Mouse (Mus musculus): ENCODE data around the gene Plcd3. TPM values are rescaled to one million over a fixed set of nuclear protein-coding genes. Genes with fewer than 3 reads are reported as not detected.

Gene Plcd3
- total and polyA plus RNA-seq, 3 experiments, result 7.1 to 24.3 (median 11.3) TPM

- Histone ChIP-seq H3K4me2 (ENCODE audit: insufficient read depth, low read depth, poor library complexity, severe bottlenecking) (no peak overlapping the region), H3K9ac (ENCODE audit: insufficient read depth, low read depth) (no peak overlapping the region), H3K4me3 (replicated peaks in 1 of 3; ENCODE audit: low read depth in 2 of 3, low read length in 2 of 3, poor library complexity in 1 of 3) (no peak overlapping the region), H3K79me2 (replicated peaks; ENCODE audit: control insufficient read depth, extremely low read depth, insufficient read depth, poor library complexity, severe bottlenecking) (peaks cover 27% of the 10 kb centered on the region), H3K4me1 (ENCODE audit: control insufficient read depth in 1 of 2, insufficient read depth in 2 of 2) (peaks cover 6 to 42% of the 10 kb centered on the region in 2 experiments), H3K36me3 (replicated peaks in 1 of 2; ENCODE audit: control insufficient read depth in 1 of 2, insufficient read depth in 1 of 2, low read length in 1 of 2) (peaks cover 37 to 52% of the 10 kb centered on the region in 2 experiments), H3K27me3 (replicated peaks) (no peaks in the 10 kb centered on the region), H3K9me3 (replicated peaks; ENCODE audit: low read length) (no peaks in the 10 kb centered on the region), H3K27ac (ENCODE audit: insufficient read depth, low read depth) (no peak overlapping the region)
- TF ChIP-seq POLR2AphosphoS2 (IDR thresholded peaks at IDR 0.05; ENCODE audit: low read depth, low read length), result no peak
- DNase-seq (ENCODE audit: extremely low read depth), result no peak
- dilution Hi-C loops (cut with MboI; ENCODE audit: extremely low pct_ligation_motif_present, extremely low pct_unique_long_range_greater_than_20kb, low sequenced_read_pairs), result no loop called here
- in situ Hi-C loops (cut with MboI; ENCODE audit: low pct_ligation_motif_present, low pct_unique_long_range_greater_than_20kb, low sequenced_read_pairs), result no loop called here
These were observed 34.6 kb upstream of the Plcd3 start for GRCm38 (mm10) chr11:103136039-103136577.

GRCm38 (mm10) chr11:103134221-103134620, 32.8 kb upstream of the Plcd3 start:
- DNase-seq (ENCODE audit: extremely low read depth), result peak; percentile 51
- peaks cover 37% of the 10 kb centered on the region for H3K79me2 ChIP-seq (replicated peaks; ENCODE audit: control insufficient read depth, extremely low read depth, insufficient read depth, poor library complexity, severe bottlenecking)
- H3K36me3 ChIP-seq (replicated peaks in 1 of 2; ENCODE audit: control insufficient read depth in 1 of 2, insufficient read depth in 1 of 2, low read length in 1 of 2), result peaks cover 23 to 51% of the 10 kb centered on the region in 2 experiments
- peak overlapping the region; percentile 53; the same call in 1 of the 2 replicates for H3K27ac ChIP-seq (ENCODE audit: insufficient read depth, low read depth)
- H3K4me3 ChIP-seq (replicated peaks in 1 of 3; ENCODE audit: low read depth in 2 of 3, low read length in 2 of 3, poor library complexity in 1 of 3), result peak overlapping the region; percentile 55 to 85 (median 56)
- in situ Hi-C loops (cut with MboI; ENCODE audit: low pct_ligation_motif_present, low pct_unique_long_range_greater_than_20kb, low sequenced_read_pairs), result no loop called here
- no peak for TF ChIP-seq MAX (IDR thresholded peaks at IDR 0.05; ENCODE audit: low read length)
- TF ChIP-seq POLR2AphosphoS2 (IDR thresholded peaks at IDR 0.05; ENCODE audit: low read depth, low read length), result no peak; the same call in 1 of the 2 replicates
- TF ChIP-seq ETS1 (conservative IDR thresholded peaks at IDR 0.05; ENCODE audit: low read depth, low read length), result no peak
- TF ChIP-seq CHD1 (IDR thresholded peaks at IDR 0.05; ENCODE audit: low read depth, low read length), result peak; percentile 55; the same call in 1 of the 2 replicates
- no peak for TF ChIP-seq JUN (IDR thresholded peaks at IDR 0.05; ENCODE audit: insufficient read depth, low read depth, low read length)
- TF ChIP-seq UBTF (IDR thresholded peaks at IDR 0.05; ENCODE audit: low read depth, low read length), result no peak
- TF ChIP-seq TBP (conservative IDR thresholded peaks at IDR 0.05; ENCODE audit: low read depth, low read length), result peak; percentile 97
- no peak for TF ChIP-seq IRF4 (IDR thresholded peaks at IDR 0.05; ENCODE audit: low read depth, low read length)
- TF ChIP-seq RCOR1 (conservative IDR thresholded peaks at IDR 0.05; ENCODE audit: low read depth, low read length), result no peak
- TF ChIP-seq ELF1 (IDR thresholded peaks at IDR 0.05; ENCODE audit: low read depth, low read length), result no peak
- TF ChIP-seq HCFC1 (IDR thresholded peaks at IDR 0.05; ENCODE audit: low read depth, low read length), result no peak
- no peak; the same call in 1 of the 2 replicates for TF ChIP-seq MXI1 (IDR thresholded peaks at IDR 0.05; ENCODE audit: low read depth, low read length)
- dilution Hi-C loops (cut with MboI; ENCODE audit: extremely low pct_ligation_motif_present, extremely low pct_unique_long_range_greater_than_20kb, low sequenced_read_pairs), result no loop called here
- H3K9me3 ChIP-seq (replicated peaks; ENCODE audit: low read length), result no peaks in the 10 kb centered on the region
- H3K4me1 ChIP-seq (ENCODE audit: control insufficient read depth in 1 of 2, insufficient read depth in 2 of 2), result peaks cover 6 to 58% of the 10 kb centered on the region in 2 experiments
- peak overlapping the region; percentile 99 for H3K9ac ChIP-seq (ENCODE audit: insufficient read depth, low read depth)
- H3K27me3 ChIP-seq (replicated peaks), result no peaks in the 10 kb centered on the region
- H3K4me2 ChIP-seq (ENCODE audit: insufficient read depth, low read depth, poor library complexity, severe bottlenecking), result peak overlapping the region; percentile 86

Measured in CH12.LX (cell line).